16 mouse cellular contexts compared by ENCODE assay signal in the genomic region with DNA sequence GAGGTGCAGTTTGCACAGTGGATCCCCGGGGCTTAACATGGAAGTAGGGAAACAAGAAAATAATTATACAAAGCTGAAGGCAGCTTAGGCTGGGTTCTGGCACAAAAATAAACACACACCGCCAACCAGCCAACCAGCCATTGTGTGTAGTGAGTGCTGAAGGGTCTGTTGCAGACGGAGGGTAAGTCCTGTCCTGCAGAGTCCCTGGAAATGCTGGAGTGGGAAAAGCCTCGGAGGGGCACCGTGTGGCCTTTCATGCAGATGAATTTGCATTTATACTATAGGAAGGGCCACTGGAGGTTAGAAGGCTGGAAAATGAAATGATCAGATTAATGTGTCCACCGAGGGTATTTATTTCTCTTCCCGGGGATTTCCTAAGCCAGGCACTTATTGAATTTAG.
A peak's percentile ranks its signal among the peaks of the same experiment; 100 is the strongest.
DNase-seq lines count a peak whose midpoint lies in the region; ATAC-seq and TF ChIP-seq lines count a peak whose summit lies in the region.
"Had no signal": no experiment of that assay in that cellular context is flagged by ENCODE, and none has a peak within 500 bp of the region (broad histone marks: within the 10 kb centered on the region; RNA-seq: fewer than 3 reads in every experiment).

No protein-coding gene starts in this region.

- no peak overlapping the region for H3K27ac ChIP-seq in forebrain, embryonic 13.5 days
- H3K27ac ChIP-seq in forebrain, embryonic 10.5 days = no peak overlapping the region
- H3K27ac ChIP-seq in left cerebral cortex, adult 2 months = 0 out of 2 replicates have a peak overlapping the region, but pooled peaks have one; percentile 10
- H3K27ac ChIP-seq in midbrain, embryonic 13.5 days = peak overlapping the region; percentile 62
- H3K27ac ChIP-seq: embryonic facial prominence, embryonic 12.5 days; heart, embryonic 13.5 days; liver, embryonic 15.5 days had no signal

- intact Hi-C loops in left cerebral cortex, adult 2 months (cut with DNase I) = no loop called here
- intact Hi-C loops in left cerebral cortex, postnatal 14 days (cut with DNase I) = no loop called here

- no peaks in the 10 kb centered on the region for H3K9me3 ChIP-seq in forebrain, embryonic 13.5 days (replicated peaks)
- no peaks in the 10 kb centered on the region for H3K9me3 ChIP-seq in forebrain, embryonic 10.5 days
- H3K9me3 ChIP-seq in midbrain, embryonic 13.5 days = no peaks in the 10 kb centered on the region
- H3K9me3 ChIP-seq: embryonic facial prominence, embryonic 12.5 days; heart, embryonic 13.5 days; liver, embryonic 15.5 days had no signal

- no peak for TF ChIP-seq CTCF in left cerebral cortex, adult 2 months (IDR thresholded peaks at IDR 0.05)

- H3K36me3 ChIP-seq in forebrain, embryonic 13.5 days (ENCODE audit: poor library complexity, severe bottlenecking) = peaks cover 3% of the 10 kb centered on the region; the same call in 1 of the 2 replicates
- H3K36me3 ChIP-seq in forebrain, embryonic 10.5 days (replicated peaks) = no peaks in the 10 kb centered on the region
- H3K36me3 ChIP-seq in midbrain, embryonic 13.5 days = no peaks in the 10 kb centered on the region
- H3K36me3 ChIP-seq: embryonic facial prominence, embryonic 12.5 days; heart, embryonic 13.5 days; liver, embryonic 15.5 days had no signal

- WGBS in forebrain, embryonic 13.5 days = 50% methylated on average over 7 of the region's 7 CpGs
- 75% methylated on average over 7 of the region's 7 CpGs for WGBS in forebrain, embryonic 10.5 days
- WGBS in midbrain, embryonic 13.5 days = 30% methylated on average over 7 of the region's 7 CpGs

- no peak overlapping the region for H3K4me2 ChIP-seq in forebrain, embryonic 13.5 days
- H3K4me2 ChIP-seq in midbrain, embryonic 13.5 days (replicated peaks) = no peak overlapping the region
- H3K4me2 ChIP-seq: embryonic facial prominence, embryonic 12.5 days; heart, embryonic 13.5 days; liver, embryonic 15.5 days had no signal

- peak; percentile 66; the same call in 1 of the 2 replicates for ATAC-seq in forebrain, embryonic 13.5 days
- ATAC-seq in midbrain, embryonic 13.5 days = peak; percentile 32; the same call in 1 of the 2 replicates
- ATAC-seq: intestine, embryonic 16.5 days had no signal

- H3K9ac ChIP-seq in forebrain, embryonic 13.5 days = no peak overlapping the region
- H3K9ac ChIP-seq in midbrain, embryonic 13.5 days (replicated peaks) = no peak overlapping the region
- H3K9ac ChIP-seq: embryonic facial prominence, embryonic 12.5 days; heart, embryonic 13.5 days; liver, embryonic 15.5 days had no signal

- no peak for DNase-seq in forebrain, embryonic 10.5 days (ENCODE audit: extremely low spot score, low spot score)
- no peak for DNase-seq in left cerebral cortex, adult 2 months (ENCODE audit: extremely low spot score in 1 of 2, low spot score in 2 of 2)
- DNase-seq in left cerebral cortex, postnatal 14 days (ENCODE audit: low spot score in 2 of 2) = no peak
- no peak for DNase-seq in right cerebral cortex, postnatal 25 days
- no peak for DNase-seq in adrenal gland, postnatal 4 days (ENCODE audit: low spot score in 2 of 2)
- DNase-seq in spleen, postnatal 10 days (ENCODE audit: low spot score in 2 of 2) = no peak
- DNase-seq: adrenal gland, adult 2 months; cerebellum, adult 18-20 months; heart, postnatal 36 days; thymus, postnatal 25 days had no signal

- peaks cover 17% of the 10 kb centered on the region; the same call in 1 of the 2 replicates for H3K4me1 ChIP-seq in forebrain, embryonic 13.5 days
- H3K4me1 ChIP-seq in forebrain, embryonic 10.5 days = 0 out of 2 replicates have a peak, but pooled peaks cover 7% of the 10 kb centered on the region
- peaks cover 17% of the 10 kb centered on the region for H3K4me1 ChIP-seq in midbrain, embryonic 13.5 days (replicated peaks)
- H3K4me1 ChIP-seq: liver, embryonic 15.5 days had no signal

- H3K27me3 ChIP-seq in forebrain, embryonic 13.5 days = no peaks in the 10 kb centered on the region
- peaks cover 3% of the 10 kb centered on the region; the same call in 1 of the 2 replicates for H3K27me3 ChIP-seq in forebrain, embryonic 10.5 days (ENCODE audit: poor library complexity, severe bottlenecking)
- H3K27me3 ChIP-seq in midbrain, embryonic 13.5 days = no peaks in the 10 kb centered on the region
- H3K27me3 ChIP-seq: embryonic facial prominence, embryonic 12.5 days; heart, embryonic 13.5 days; liver, embryonic 15.5 days had no signal

- H3K4me3 ChIP-seq in forebrain, embryonic 13.5 days = no peak overlapping the region
- no peak overlapping the region for H3K4me3 ChIP-seq in forebrain, embryonic 10.5 days
- no peak overlapping the region for H3K4me3 ChIP-seq in left cerebral cortex, adult 2 months
- H3K4me3 ChIP-seq in midbrain, embryonic 13.5 days (replicated peaks) = no peak overlapping the region
- H3K4me3 ChIP-seq: embryonic facial prominence, embryonic 12.5 days; heart, embryonic 13.5 days; liver, embryonic 15.5 days had no signal

Comparison
In these comparisons a context has a peak if more than half of its experiments do, and no peak if none do; other contexts are left out.
1. H3K27ac ChIP-seq: peak in left cerebral cortex, adult 2 months (single experiment) and midbrain, embryonic 13.5 days (single experiment); none in forebrain, embryonic 13.5 days (single experiment) and forebrain, embryonic 10.5 days (single experiment).